Mouse (Mus musculus) G1E-ER4 (cell line): ENCODE data around the gene Kcns3. TPM values are rescaled to one million over a fixed set of nuclear protein-coding genes. Genes with fewer than 3 reads are reported as not detected.

Experiments
- GATA1 ChIP-seq: IDR thresholded peaks from one replicate; pipeline ENCODE4 v1.8.0; 2012; ENCODE audit warnings: low read length, inconsistent platforms
- polyA plus RNA-seq: library from polyadenylated mRNA; stranded (reverse); fragments of >175 nt; gene quantifications from 2 replicates; pipeline ENCODE4 v1.2.3, GENCODE M21; 2012

The Kcns3 gene
- not detected in 2 replicates for polyA plus RNA-seq

DNA sequence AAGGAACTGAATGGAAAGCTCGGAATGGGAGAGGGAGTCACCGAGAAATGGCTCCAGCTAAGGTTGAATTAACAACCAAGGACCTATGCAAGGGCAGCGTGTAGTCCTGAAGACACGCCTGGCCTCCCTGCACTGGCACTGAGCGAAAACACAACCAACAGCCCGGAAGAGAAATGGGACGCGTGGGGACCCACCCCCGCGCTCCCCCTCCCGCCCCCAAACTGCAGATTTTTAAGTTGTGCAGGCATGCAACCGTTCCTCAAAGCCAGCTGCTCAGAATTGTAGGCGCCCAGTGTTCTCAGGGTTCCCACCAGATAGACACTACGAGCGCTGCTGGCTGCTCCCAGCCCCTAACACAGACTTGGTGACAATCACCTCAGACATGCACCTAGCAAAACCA lies at the start of gene Kcns3:
Gene Kcns3 (minus strand): TSS at position 42 of the 400 bp plus-strand sequence.
- TF ChIP-seq GATA1 = no peak

DNA sequence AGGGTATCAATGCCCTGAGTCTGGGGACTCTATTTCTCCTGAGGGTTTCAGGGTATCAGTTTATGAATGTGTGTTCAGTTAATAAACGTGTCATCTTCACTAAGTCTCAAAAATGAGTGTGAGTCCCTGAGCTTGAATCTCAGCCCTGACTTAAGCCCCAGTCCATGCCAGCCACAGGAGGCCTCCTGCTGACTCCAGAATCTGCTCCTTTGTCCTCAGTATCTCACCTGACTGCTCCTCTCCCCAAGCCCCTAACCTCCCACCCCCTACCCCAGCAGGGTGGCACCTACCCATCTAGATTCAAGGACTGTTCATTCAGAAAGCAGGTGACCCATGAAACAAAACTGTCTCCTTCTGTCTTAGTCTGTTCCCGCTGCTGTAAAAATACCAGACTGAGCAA lies 47.7 kb upstream of the Kcns3 start:
- TF ChIP-seq GATA1 = no peak

DNA sequence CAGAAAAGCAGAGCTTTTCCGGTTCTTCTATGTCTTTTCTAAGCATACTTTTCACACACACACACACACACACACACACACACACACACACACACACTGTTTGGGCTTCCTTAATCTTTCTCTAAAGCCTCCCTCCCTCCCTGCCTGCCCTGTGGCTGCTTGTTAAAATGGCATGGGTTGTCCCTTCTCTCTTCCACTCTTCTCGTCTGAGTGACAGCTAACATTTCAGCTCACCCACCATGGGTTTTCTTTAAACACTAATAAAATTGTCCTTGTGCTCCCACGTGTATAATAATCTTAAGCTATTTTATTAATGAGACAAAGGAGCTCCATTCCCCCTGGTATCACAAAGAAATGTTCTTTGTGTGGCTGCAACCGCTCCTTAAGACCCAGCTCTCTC lies 47.2 kb upstream of the Kcns3 start:
- TF ChIP-seq GATA1 = no peak

DNA sequence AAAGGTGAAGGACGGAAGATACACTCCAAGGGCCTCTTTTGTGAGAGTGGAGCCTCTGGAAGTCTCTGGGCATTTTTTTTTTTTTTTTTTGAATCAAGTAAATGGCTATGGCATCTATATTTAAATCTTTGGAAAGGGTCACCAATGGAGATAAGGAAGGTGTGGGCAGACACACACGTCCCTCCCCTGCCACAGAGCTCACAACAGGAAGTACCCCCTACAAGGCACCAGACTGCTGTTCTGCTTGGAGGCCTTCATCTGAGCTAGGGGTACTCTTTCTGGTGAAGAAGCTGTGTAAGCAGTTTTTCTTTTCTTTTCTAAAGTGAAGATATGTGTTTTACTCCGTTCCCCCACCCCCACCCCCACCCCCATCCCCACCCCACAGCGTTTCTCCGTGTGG lies 46.0 kb upstream of the Kcns3 start:
- no peak for TF ChIP-seq GATA1

DNA sequence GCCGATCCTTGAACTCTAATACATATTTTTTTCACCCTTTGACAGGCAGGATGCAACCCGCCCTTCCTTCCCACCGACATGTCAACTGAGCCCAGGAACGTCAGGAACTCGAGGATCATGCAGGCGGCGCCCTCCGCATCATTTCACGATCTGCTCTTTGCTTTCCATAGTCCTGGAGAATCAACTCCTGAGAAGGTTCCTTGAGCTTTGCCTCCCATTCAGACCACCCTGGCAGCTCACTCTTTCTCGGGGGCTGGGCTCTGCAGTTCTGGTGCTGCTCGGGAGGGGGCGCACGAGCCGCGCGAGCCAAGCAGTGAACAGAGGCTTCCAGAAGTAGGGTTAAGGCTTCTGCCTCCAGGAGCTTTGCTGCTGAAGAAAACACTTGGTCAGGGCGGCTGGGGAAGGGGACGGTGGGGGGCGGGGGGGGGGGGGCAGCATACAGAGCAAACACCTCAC lies 45.3 kb upstream of the Kcns3 start:
- no peak for TF ChIP-seq GATA1

DNA sequence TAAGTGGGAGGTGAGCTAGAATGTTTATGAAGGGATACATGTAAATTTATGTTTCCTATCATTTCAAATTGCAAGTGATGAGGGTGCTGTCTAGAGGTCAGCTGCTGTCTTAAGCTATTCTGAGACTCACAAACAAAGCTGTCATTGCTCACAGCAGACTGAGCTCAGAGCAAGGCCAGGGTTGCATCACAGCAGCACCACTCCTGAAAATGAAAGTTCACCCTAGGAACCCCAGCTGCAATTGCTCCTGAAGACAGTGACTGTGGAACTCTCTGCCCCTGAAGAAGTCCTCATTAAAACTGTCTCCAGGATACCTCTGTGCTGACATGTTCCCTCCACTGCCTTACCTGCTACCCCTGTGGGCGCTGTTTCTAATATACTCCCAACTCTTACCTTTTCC lies 44.2 kb upstream of the Kcns3 start:
- TF ChIP-seq GATA1 = no peak

DNA sequence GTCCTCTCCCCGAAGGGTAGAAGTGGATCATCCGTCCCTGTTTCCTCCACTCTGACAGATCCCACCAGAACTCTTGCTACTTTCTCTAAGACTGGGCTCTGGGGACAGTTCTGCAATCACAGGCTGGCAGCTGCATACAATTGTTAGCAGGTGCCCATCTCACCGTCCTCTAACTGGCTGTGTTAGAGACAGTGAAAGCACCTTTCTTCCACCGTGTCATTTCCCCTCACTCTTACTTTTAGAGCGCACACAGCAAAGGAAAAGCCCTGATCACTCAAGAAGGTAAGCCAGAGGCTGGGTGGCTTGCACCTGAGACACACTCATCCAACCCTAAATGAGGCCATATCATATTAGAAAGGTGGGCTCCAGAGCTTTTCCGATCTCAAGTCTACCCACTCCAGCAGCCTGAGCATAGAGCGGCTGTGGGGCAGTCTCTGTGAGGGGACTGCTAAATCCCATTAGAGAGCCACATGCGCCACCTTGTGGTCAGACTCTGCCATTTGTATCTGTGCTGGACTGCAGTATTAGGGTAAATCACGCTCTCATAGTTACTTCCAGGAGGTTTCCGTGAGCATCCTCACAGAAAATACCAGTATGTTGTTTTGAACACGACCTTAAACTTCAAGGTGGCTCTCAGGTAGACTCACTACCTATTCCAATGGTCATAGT lies 27.8 kb upstream of the Kcns3 start:
- no peak for TF ChIP-seq GATA1

DNA sequence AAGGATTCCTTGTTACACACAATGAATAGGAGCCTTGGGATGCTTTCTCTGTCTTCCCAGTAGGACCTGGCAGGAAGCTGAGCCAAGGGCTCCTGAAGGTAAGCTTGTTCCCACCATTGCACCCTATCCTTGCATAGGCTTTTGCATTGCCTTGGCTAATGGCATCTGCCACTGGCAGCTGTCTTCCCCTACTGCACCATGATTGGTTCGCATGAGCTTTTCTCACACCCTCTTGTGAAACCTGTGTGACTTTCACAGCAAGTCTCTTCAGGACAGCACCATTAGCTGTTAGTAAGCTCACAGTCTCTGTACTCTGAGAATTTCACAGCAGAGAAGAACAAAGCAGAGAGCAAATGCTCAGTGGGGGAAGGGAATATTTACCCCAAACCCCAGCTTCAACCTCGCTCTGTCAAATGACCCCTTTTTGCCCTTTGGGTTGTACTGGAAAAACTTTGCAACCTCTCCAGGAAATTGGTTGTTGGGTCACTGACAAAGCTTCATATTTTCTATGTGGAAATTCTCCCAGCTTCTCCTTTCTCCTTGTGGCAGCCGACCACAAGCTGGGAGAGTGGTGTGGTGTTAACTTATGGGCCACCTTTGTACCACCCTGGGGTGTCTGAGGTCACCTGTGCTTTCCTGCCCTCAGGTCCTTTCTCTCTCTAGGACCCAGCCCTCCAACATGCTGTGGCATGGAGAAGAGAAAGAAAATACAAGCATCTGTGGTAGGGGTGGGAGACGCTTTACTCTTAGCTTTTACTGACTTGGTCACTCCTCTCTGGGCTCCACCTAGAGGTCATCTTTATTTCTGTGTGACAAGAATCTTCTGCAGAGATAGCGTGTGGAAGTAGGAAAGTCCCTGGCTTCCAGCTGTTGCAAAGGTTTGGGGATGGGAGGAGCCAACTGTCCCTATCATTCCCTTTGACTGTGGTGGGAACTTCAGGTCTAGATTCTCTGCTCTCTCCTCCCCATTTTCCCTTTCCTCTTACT lies 26.8 kb upstream of the Kcns3 start:
- no peak for TF ChIP-seq GATA1

DNA sequence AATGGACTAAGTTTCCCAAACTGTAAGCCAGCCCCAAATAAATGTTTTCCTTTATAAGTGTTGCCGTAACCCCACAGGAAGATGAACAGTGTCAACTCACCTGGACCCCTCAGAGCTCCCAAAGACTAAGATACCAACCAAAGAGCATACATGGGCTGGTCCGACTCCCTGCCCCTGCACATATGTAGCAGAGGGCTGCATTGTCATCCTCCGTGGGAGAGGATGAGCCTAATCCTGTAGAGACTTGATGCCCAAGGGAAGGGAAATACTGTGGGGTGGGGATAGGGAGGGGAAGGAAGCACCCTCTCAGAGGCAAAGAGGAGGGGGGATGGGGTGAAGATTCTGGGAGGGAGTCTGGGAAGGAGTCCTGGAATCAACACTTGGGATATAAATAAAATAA lies 7.8 kb upstream of the Kcns3 start:
- no peak for TF ChIP-seq GATA1

DNA sequence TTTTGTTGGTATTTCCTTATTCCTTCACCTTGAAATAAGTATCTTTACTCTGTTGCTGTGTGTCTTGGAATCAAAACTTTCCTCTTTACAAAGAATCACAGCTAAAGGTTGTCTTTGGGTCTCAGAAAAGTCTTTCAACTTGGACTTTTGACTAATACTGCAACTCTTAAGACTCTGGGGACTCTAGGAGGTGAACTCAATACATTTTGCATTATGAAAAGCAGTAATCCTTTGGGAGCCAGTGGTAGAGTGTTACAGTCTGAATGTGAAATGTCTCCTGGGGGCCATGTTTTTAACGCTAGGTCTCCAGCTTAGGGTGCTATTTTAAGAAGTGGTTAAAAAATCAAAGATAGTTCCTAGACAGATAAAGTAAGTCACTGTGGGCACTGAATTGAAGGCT lies 4.3 kb upstream of the Kcns3 start:
- TF ChIP-seq GATA1 = no peak

DNA sequence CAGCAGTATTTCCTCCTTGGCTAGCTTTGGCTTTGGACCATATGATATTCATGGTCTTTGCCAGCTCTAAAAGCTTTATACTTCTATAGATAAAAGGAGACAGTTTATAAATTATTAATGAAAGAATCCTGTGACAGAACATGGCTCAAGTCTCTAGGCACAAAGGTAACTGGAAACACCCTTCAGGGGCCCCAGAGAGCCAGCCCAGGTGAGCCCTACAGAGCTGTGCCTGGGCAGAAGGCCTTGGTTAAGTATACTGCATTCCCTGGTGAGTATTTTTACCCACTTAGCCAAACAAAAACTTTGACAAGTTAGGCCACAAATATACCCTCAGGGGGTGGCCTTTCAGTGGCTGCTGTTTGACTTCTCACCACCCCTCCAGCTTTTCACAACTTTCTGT lies 2.7 kb upstream of the Kcns3 start:
- no peak for TF ChIP-seq GATA1

DNA sequence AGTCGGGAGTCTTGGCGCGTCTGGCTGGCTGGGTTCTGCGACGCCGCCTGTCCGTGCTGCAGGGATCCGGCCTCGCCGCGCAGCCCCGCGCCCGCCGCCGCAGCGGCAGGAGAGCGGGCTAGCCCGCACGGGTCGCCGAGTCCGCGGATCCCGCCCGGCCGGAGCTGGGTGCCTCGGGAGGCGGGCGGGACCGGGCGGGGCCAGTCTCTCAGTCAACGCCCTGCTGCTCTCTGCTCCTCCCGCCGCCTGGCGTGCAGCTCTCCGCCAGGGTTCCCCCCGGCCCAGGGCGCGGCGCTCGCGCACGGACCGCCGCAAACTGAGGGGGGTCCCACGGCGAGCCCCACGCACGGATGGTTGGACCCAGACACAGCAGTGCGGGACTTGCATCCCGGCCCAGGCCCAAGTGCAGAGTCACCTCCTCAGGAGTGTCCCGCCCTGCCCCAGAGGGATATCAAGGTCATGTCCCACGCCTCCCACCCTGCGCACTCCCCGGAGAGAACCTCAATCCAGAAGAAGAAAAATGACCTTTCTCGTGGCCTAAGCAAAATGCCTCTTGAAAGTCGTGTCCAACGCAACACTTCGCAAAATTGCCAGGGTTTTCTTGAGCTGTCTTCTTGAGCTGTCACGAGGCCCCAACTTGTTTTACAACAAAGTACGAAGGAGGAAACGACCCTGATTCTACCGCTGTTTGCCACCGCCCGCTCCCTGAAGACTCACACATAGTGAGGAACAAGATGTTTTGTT lies 492 bp downstream of the Kcns3 start:
- TF ChIP-seq GATA1 = no peak

DNA sequence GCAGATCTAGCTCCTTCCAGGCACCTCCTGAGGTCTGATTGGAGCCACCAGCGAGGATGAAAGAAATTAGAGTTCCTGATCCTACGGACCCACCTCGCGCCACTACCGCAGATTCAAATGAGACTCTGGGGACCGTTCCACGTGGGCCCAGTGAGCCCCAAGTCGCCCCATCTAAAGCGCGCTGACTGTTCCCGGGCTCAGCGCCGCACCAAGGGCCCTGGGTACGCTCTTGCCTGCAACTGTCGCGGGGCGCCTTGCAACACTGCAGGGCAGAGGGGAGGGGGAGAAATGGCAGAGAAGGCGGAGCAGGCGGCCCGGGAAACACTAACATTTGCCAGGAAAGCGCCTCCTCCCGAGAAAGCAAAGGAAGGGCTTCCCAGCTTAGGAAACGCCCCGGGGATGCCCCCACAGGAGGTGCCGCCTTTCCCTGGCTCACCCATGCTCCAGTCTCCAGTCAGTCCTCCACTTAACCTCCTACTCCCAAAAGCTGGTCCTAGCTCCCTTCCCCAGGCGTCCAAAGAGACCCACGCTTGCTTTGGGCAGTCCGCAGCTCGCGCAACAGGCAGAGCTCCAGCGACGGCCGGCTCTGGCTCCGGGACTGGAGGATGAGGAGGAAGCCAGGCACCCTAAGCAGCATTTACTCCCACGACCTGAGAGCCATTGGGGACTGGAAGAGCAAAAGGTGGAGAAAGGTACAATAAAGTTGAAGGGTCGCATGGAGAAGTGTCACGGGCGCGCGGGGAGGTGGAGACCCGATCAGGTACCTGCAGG lies 1.2 kb downstream of the Kcns3 start:
- no peak for TF ChIP-seq GATA1

DNA sequence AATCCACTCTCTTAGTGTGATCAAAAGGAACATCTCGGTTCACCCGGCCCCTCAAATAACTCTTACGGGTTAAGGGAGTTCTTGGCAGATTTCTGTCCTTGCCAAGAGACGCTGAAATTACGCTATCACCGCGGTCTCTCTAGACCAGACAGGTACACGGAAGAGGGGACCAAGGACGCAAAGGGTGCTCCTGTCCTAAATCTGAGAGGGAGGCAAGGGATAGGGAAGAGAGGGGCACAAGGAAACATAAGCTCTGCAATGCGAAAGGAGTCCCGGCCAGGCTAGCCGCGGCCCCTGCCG lies 1.8 kb downstream of the Kcns3 start:
- TF ChIP-seq GATA1 = no peak

DNA sequence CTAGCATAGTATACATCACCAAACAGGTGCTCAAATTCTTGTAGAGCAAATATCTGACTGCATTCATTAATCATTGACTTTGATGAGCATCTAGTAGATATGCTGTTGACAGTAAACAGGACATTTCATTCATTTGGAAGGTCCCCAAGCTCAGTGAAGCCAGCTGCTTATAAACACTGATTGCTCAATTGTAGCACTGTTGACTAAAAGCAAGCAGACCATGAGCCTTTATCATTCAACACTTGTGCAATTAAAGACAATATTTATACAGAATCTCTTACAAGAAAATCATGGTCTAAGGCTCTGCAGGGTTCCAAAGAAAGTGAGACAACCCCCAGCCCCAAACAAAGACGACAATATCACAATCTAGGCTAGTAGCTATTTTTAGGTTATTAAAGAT lies 6.0 kb downstream of the Kcns3 start:
- TF ChIP-seq GATA1 = no peak

DNA sequence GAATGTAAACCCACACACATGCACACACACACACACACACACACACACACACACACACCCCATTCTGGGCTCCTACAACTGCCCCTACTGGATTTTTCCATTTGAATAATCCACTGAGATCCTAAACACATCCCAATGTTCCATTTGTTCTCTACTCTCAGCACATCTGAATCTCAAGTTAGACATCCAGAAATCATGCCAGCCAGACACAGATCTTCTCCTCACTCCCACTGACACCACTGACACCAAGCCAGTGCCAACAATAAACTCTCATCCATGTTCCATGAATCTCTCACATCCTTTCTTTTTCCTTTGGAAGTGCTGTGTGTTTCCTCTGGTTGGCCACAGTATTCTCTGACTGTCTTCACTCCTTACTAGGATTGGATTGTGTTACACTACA lies 18.4 kb downstream of the Kcns3 start:
- no peak for TF ChIP-seq GATA1

DNA sequence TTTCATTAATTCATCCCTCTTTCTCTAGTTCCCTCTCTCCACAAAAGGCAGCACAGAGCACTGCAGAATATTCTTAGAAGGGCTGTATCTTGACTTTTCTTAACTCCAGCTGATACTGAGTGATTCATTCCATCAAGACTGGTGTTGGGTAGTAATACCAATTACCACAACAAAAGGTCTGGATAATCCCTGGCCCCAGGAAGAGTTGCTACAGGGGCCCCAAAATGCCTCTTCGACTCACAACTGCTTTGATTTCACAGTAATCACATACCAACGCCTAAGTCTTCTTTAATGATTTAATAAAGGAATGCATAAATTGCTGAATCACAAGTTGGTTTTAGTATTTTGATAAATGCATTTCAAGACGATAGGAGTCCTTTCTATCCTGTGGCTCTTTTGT lies 21.7 kb downstream of the Kcns3 start:
- TF ChIP-seq GATA1 = no peak
